Mouse (Mus musculus) limb, embryonic 12.5 days (tissue): ENCODE measurements around the gene Lipo3. TPM values are rescaled to one million over a fixed set of nuclear protein-coding genes. Genes with fewer than 3 reads are reported as not detected.
"Not testable (repeated sequence)": the region's sequence is repeated elsewhere in the genome, so short reads cannot be mapped to it uniquely, and the experiment has no call there.

Experiments
- ATAC-seq: fragments of 200-750 bp; cut with Nextera tagmentation; 2 replicates; pipeline ENCODE4 v1.8.0; 2017; ENCODE audit warnings: low read depth, moderate TSS enrichment; ENCODE audit not compliant: insufficient number of reproducible peaks, insufficient read depth, low FRiP score, low TSS enrichment
- H3K27ac ChIP-seq: fragments of 300-500 bp; sonication (generic); 2 replicates; pipeline ENCODE4 v1.5.1; 2016; ENCODE audit warnings: mild to moderate bottlenecking, moderate library complexity
- H3K27me3 ChIP-seq: fragments of 300-500 bp; sonication (generic); 2 replicates; pipeline ENCODE4 v1.6.1; 2016; ENCODE audit warnings: mild to moderate bottlenecking, moderate library complexity
- H3K36me3 ChIP-seq: fragments of 300-500 bp; sonication (generic); 2 replicates; pipeline ENCODE4 v1.6.1; 2016; ENCODE audit warnings: mild to moderate bottlenecking, moderate library complexity
- H3K4me1 ChIP-seq: fragments of 300-500 bp; sonication (generic); replicated peaks from 2 replicates; pipeline ENCODE4 v1.6.1; 2016
- H3K4me2 ChIP-seq: fragments of 300-500 bp; sonication (generic); 2 replicates; pipeline ENCODE4 v1.6.1; 2016; ENCODE audit warnings: mild to moderate bottlenecking, moderate library complexity
- H3K4me3 ChIP-seq: fragments of 300-500 bp; sonication (generic); replicated peaks from 2 replicates; pipeline ENCODE4 v1.5.1; 2016; ENCODE audit warnings: mild to moderate bottlenecking
- H3K9ac ChIP-seq: fragments of 300-500 bp; sonication (generic); replicated peaks from 2 replicates; pipeline ENCODE4 v1.6.1; 2016; ENCODE audit warnings: mild to moderate bottlenecking, moderate library complexity
- H3K9me3 ChIP-seq: fragments of 300-500 bp; sonication (generic); 2 replicates; pipeline ENCODE4 v1.6.1; 2016; ENCODE audit warnings: mild to moderate bottlenecking, moderate library complexity
- WGBS: fragments of 180-500 bp; shearing (Covaris S2); methylation state at CpG from one replicate; pipeline ENCODE4 v1.1.7; 2016; 5-methylcytosine and 5-hydroxymethylcytosine counted together
- microRNA-seq: library from miRNA; unstranded; fragments of <30 nt; microRNA quantifications from one replicate; pipeline ENCODE4, GENCODE M21; 2017
- polyA plus RNA-seq: library from polyadenylated mRNA; unstranded; fragments of >200 nt; fragmentation: Nextera tagmentation; extraction: Ambion mirVana; gene quantifications from 2 replicates; pipeline ENCODE4 v1.2.1, GENCODE M21; 2016

The Lipo3 gene
- polyA plus RNA-seq: 7.7 TPM in 2 replicates

DNA sequence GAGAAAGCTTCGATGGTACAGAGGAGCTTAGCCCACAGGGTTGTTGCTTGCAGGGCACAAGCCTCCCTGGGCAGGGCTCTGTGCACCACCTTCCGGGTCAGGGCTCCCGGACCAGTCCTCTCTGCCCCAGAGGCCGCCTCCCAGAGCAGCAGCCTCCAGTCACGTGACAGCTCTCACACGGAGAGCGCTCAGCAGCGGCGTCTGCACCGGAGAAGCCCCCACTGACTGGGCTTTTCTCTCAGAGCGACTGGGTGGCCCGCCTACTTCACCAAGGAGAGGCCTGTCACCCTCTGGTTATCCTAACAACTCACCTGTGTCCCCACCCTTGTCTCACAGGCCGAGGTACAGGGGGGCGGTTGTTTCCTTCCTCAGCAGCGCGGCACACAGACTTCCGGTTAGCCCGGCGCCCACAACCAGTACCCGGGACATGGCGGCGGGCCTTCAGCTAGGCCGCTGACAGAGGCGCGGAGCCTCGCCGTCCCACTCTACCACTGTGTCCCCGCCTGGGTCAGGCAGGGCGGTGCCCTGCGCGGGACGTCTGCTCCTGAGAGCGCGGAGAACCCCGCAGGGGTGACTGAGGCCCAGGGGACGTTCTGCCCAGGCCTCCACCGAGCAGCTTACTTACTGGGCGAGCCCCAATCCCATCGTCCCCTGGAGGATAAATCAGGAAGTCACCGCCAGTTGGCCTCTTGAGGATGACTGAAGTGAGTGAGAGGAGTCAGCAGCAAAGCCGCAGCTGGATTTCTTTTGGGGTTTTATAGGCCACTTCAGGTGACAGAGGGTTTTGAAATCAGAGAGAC is at the start of gene Lipo3:
Lipo3 (minus strand) TSS at position 665 of the 800 bp plus-strand sequence.
- ATAC-seq: peak; percentile 68
- not testable (repeated sequence) for H3K36me3 ChIP-seq, H3K9ac ChIP-seq, H3K9me3 ChIP-seq, H3K4me1 ChIP-seq, H3K27me3 ChIP-seq, H3K27ac ChIP-seq
- H3K4me3 ChIP-seq: peak within 1 kb of the TSS; percentile 19; the same call in 1 of the 2 replicates
- peak within 1 kb of the TSS; percentile 41 for H3K4me2 ChIP-seq
- 36% methylated on average over 13 of the region's 41 CpGs for WGBS

GRCm38 (mm10) chr19:33787359-33787758 is 25.6 kb upstream of the Lipo3 start, which contains the start of gene Lipo1:
Gene Lipo1 (minus strand): TSS chr19:33787459.
- not testable (repeated sequence) for H3K27me3 ChIP-seq, ATAC-seq

GRCm38 (mm10) chr19:33786576-33787277 is 25.0 kb upstream of the Lipo3 start:
- H3K9ac ChIP-seq: no peak overlapping the region
- ATAC-seq: no peak
- H3K4me1 ChIP-seq: no peaks in the 10 kb centered on the region
- H3K4me2 ChIP-seq: no peak overlapping the region
- H3K36me3 ChIP-seq: no peaks in the 10 kb centered on the region
- no peaks in the 10 kb centered on the region for H3K9me3 ChIP-seq
- H3K27ac ChIP-seq: no peak overlapping the region
- H3K4me3 ChIP-seq: no peak overlapping the region
- WGBS: 89% methylated on average over 12 of the region's 12 CpGs
- H3K27me3 ChIP-seq: no peaks in the 10 kb centered on the region

More at GRCm38 (mm10) chr19:33787359-33787758, 25.6 kb upstream of the Lipo3 start, which contains the start of gene Lipo1:
- H3K4me1 ChIP-seq, H3K9me3 ChIP-seq, H3K4me2 ChIP-seq, H3K9ac ChIP-seq, H3K27ac ChIP-seq, H3K36me3 ChIP-seq, H3K4me3 ChIP-seq: not testable (repeated sequence)

DNA sequence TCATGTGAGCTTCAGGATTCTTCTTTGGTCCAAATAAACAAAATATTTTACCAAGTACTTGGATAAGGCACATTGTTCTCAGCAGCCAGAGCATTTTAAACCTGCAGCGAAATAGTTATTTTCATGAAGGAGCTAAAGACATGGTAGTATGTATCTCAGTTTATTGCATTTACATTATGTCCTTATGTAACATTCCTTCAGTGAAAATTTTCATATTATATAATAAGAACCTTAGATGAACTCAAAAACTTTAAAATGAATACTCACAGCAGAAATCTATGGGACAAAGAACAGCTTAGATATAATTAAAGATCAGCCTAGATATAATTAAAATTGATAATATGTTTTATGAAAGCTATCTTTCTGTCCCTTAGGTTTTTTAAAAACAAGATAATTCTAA is 10.5 kb downstream of the Lipo3 start, which contains the start of gene Lipo2:
Lipo2 (minus strand) TSS at position 101 of the 400 bp plus-strand sequence.
- not testable (repeated sequence) for H3K9me3 ChIP-seq, H3K9ac ChIP-seq, H3K4me2 ChIP-seq, H3K27ac ChIP-seq, H3K36me3 ChIP-seq, H3K27me3 ChIP-seq, ATAC-seq, H3K4me3 ChIP-seq, H3K4me1 ChIP-seq
- 94% methylated on average over 1 of the region's 1 CpGs for WGBS

DNA sequence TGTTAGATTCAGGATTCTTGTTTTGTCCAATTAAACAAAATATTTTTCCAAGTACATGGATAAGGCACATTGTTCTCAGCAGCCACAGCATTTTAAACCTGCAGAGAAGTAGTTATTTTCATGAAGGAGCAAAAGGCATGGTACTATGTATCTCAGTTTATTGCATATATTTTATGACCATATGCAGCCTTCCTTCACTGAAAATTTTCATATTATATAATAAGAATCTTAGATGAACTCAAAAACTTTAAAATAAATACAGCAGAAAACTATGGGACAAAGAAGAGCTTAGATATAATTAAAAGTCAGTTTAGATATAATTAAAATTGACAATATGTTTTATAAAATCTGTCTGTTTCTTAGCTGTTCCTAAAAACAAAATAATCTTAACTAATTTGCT is 136.6 kb downstream of the Lipo3 start, which contains the start of gene Gm8978:
Gm8978 (minus strand) TSS at position 101 of the 400 bp plus-strand sequence.
- not testable (repeated sequence) for ATAC-seq, H3K9ac ChIP-seq, H3K27me3 ChIP-seq, H3K4me2 ChIP-seq, H3K27ac ChIP-seq, H3K4me3 ChIP-seq, H3K36me3 ChIP-seq, H3K9me3 ChIP-seq, H3K4me1 ChIP-seq

DNA sequence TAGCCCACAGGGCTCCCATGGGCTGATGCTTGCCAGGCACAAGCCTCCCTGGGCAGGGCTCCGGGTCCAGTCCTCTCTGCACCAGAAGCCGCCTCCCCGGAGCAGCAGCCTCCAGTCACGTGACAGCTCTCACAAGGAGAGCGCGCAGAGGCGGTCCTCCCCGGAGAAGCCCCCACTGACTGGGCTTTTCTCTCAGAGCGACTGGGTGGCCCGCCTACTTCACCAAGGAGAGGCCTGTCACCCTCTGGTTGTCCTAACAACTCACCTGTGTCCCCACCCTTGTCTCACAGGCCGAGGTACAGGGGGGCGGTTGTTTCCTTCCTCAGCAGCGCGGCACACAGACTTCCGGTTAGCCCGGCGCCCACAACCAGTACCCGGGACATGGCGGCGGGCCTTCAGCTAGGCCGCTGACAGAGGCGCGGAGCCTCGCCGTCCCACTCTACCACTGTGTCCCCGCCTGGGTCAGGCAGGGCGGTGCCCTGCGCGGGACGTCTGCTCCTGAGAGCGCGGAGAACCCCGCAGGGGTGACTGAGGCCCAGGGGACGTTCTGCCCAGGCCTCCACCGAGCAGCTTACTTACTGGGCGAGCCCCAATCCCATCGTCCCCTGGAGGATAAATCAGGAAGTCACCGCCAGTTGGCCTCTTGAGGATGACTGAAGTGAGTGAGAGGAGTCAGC is 172.0 kb downstream of the Lipo3 start:
- H3K27me3 ChIP-seq, H3K4me1 ChIP-seq, H3K9me3 ChIP-seq, H3K27ac ChIP-seq, H3K36me3 ChIP-seq: not testable (repeated sequence)
- peak; percentile 96 for ATAC-seq
- peak overlapping the region; percentile 39 for H3K4me3 ChIP-seq
- peak overlapping the region; percentile 55 for H3K4me2 ChIP-seq
- WGBS: 8% methylated on average over 10 of the region's 38 CpGs
- peak overlapping the region; percentile 32; the same call in 1 of the 2 replicates for H3K9ac ChIP-seq

- H3K4me1 ChIP-seq, H3K27me3 ChIP-seq, H3K36me3 ChIP-seq, H3K9me3 ChIP-seq, ATAC-seq, H3K9ac ChIP-seq, H3K4me3 ChIP-seq, H3K4me2 ChIP-seq, H3K27ac ChIP-seq: not testable (repeated sequence)
- WGBS: 84% methylated on average over 5 of the region's 5 CpGs
These were observed 193.2 kb downstream of the Lipo3 start for GRCm38 (mm10) chr19:33568551-33568950.

- no peak within 1 kb of the TSS for H3K27ac ChIP-seq
- no peaks in the 10 kb centered on the region for H3K27me3 ChIP-seq
- H3K9ac ChIP-seq: no peak within 1 kb of the TSS
- no peaks in the 10 kb centered on the region for H3K4me1 ChIP-seq
- no peak for ATAC-seq
- H3K9me3 ChIP-seq: no peaks in the 10 kb centered on the region
- H3K36me3 ChIP-seq: no peaks in the 10 kb centered on the region
- no peak within 1 kb of the TSS for H3K4me2 ChIP-seq
- H3K4me3 ChIP-seq: no peak within 1 kb of the TSS
These were observed 244.1 kb downstream of the Lipo3 start, which contains the start of gene Lipo4 for GRCm38 (mm10) chr19:33517680-33518079. Gene Lipo4 (minus strand): TSS chr19:33517780.

Small RNA genes lying within 50 kb of the gene (microRNA-seq; reads per million reads assigned to microRNA genes)
- gene Gm27440: not detected

Other genes starting within 250 kb of the Lipo3 start
- not detected in 2 replicates for gene Lipo4, start 244.2 kb downstream of the Lipo3 start, polyA plus RNA-seq
- not detected in 2 replicates for gene Gm8978, start 136.7 kb downstream of the Lipo3 start, polyA plus RNA-seq
- gene Lipo2, start 10.6 kb downstream of the Lipo3 start, polyA plus RNA-seq: 0.14 TPM in 2 replicates
- gene Lipo1, start 25.5 kb upstream of the Lipo3 start, polyA plus RNA-seq: not detected in 2 replicates
- gene Lipf, start 199.2 kb upstream of the Lipo3 start, polyA plus RNA-seq: not detected in 2 replicates
- gene Lipk, start 246.3 kb upstream of the Lipo3 start, polyA plus RNA-seq: not detected in 2 replicates